Mouse (Mus musculus) CH12F3 (cell line): ENCODE data around the gene Gm21704.
"Not testable (repeated sequence)": the region's sequence is repeated elsewhere in the genome, so short reads cannot be mapped to it uniquely, and the experiment has no call there.

ENCODE experiments used
- in situ Hi-C: fragments of 300-500 bp; cut with MboI; formaldehyde crosslinking; loops from 2 replicates; pipeline ENCODE4 v1.14.3; 2020; ENCODE audit warnings: low sequenced_read_pairs

The Gm21704 gene

DNA sequence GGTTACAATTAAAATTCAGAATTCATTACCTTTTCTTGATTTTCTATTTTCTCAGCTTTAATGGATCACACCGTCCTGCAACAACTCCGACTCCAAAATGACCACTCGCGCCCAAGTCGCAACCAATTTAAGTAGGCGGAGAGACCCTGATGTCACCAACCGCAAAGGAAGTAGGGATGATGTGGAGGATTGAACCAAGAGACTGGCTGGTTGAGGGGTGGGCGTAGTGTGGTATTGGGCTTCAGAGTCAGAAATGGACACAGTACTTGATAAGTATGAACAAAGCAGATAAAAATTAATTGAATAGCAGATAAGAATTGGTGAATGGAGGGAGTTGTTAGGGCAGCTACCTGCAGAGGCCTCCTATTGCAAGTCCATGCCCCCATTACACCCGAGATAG lies at the start of gene Gm21704, which contains the start of gene Gm21708:
Gene Gm21704 (minus strand): TSS at position 101 of the 400 bp plus-strand sequence.
Gene Gm21708 (minus strand): TSS at position 101 of the 400 bp plus-strand sequence.
- in situ Hi-C loops = not testable (repeated sequence)

DNA sequence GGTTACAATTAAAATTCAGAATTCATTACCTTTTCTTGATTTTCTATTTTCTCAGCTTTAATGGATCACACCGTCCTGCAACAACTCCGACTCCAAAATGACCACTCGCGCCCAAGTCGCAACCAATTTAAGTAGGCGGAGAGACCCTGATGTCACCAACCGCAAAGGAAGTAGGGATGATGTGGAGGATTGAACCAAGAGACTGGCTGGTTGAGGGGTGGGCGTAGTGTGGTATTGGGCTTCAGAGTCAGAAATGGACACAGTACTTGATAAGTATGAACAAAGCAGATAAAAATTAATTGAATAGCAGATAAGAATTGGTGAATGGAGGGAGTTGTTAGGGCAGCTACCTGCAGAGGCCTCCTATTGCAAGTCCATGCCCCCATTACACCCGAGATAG lies 64.7 kb downstream of the Gm21704 start, which contains the start of gene Gm21693:
Gene Gm21693 (minus strand): TSS at position 101 of the 400 bp plus-strand sequence.
- in situ Hi-C loops = not testable (repeated sequence)

DNA sequence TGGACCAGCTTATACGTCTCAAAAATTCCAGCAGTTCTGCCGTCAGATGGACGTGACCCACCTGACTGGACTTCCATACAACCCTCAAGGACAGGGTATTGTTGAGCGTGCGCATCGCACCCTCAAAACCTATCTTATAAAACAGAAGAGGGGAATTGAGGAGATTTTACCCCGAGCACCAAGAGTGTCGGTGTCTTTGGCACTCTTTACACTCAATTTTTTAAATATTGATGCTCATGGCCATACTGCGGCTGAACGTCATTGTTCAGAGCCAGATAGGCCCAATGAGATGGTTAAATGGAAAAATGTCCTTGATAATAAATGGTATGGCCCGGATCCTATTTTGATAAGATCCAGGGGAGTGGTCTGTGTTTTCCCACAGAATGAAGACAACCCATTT lies 69.3 kb downstream of the Gm21704 start:
- in situ Hi-C loops = not testable (repeated sequence)
